Mouse (Mus musculus) kidney, adult 2 months (tissue): Measurements from ENCODE around the gene Atp23.

Experiments
- CTCF ChIP-seq: fragments of 200-500 bp; conservative IDR thresholded peaks from 2 replicates; pipeline ENCODE4 v1.5.1; 2011; ENCODE audit warnings: low read depth, mild to moderate bottlenecking, control low read depth, low read length, moderate library complexity, mixed read lengths; ENCODE audit not compliant: insufficient read depth, insufficient read length
- POLR2A ChIP-seq: fragments of 200-500 bp; IDR thresholded peaks from one replicate; pipeline ENCODE4 v1.6.1; 2011; ENCODE audit warnings: low read depth, low read length, control low read depth

- TF ChIP-seq CTCF (no peak), POLR2A (no peak)
Observed at GRCm38 (mm10) chr10:126901488-126901843, 311 bp upstream of the Atp23 start.
